Mouse (Mus musculus): ENCODE measurements at regions not wholly inside any gene's neighbourhood (a gene's known extent, or its start where the extent isn't known, plus 50 kb on each side); places are given as distances from the start of the nearest gene placed in this dataset.

GRCm38 (mm10) chr13:99617457-99617856 is 101.1 kb upstream of the Map1b start:
- no peaks in the 10 kb centered on the region for H3K4me1 ChIP-seq (ENCODE audit: control insufficient read depth, insufficient read depth, low read length)
- no peak for ATAC-seq (replicated peaks; ENCODE audit: insufficient number of reproducible peaks, low FRiP score, low TSS enrichment, low read depth)
- H3K27me3 ChIP-seq (ENCODE audit: control insufficient read depth, insufficient read depth, low read length): no peaks in the 10 kb centered on the region
- whole genome bisulfite sequencing: 83% methylated on average over 5 of the region's 5 CpGs
- no peak overlapping the region for H3K27ac ChIP-seq (replicated peaks; ENCODE audit: low read depth, low read length)
- H3K36me3 ChIP-seq (replicated peaks; ENCODE audit: control insufficient read depth, insufficient read depth, low read depth, low read length): no peaks in the 10 kb centered on the region
- H3K4me3 ChIP-seq (ENCODE audit: low read depth, low read length): no peak overlapping the region
- no peak overlapping the region for H3K4me2 ChIP-seq (ENCODE audit: low read depth, low read length)
- no peaks in the 10 kb centered on the region for H3K9me3 ChIP-seq (replicated peaks; ENCODE audit: control insufficient read depth, low read length)
- no peak overlapping the region for H3K9ac ChIP-seq (replicated peaks; ENCODE audit: low read length)
- DNase-seq (ENCODE audit: low spot score): no peak

DNA sequence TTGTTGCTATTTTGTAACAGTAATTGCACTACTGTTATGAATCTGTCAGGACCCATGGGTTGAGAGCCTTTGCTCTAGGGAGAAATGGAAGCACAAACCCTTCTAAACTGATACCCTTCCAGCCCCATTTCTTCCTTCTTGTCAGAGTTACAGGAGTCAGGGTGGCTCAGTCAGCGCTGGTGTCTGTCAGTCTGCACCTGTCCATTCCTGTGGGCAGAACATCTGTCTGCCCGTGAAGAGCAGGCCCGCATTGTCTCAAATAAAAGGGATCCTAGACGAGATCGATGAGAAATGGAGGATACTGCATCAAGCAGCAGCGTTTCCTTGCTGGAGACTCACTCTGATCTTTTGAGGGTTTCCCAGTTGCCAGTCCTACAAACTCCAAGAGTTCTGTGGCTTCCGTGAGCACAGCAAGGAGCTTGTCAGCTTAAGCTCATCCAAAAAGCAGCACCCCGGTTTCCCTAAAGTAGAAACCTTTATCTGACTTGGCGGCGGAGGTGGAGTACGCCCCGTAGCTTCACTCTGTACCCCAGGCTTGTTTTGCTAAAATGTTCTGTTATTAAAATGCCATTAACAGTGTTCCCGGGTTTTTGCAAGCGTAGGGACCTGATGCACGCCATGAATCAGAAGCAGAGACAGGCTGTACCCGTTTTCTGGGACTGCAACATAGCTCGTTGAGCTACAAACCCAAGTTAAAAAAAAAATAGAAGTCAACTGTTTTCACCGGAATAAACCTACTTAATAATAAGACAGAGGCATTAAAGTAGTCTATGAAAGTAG is 95.6 kb upstream of the Map1b start:
- Histone ChIP-seq H3K27ac (replicated peaks; ENCODE audit: low read depth, low read length) (no peak overlapping the region), H3K9me3 (replicated peaks; ENCODE audit: control insufficient read depth, low read length) (no peaks in the 10 kb centered on the region), H3K4me2 (ENCODE audit: low read depth, low read length) (no peak overlapping the region), H3K4me1 (ENCODE audit: control insufficient read depth, insufficient read depth, low read length) (peaks cover 5% of the 10 kb centered on the region; the same call in 1 of the 2 replicates), H3K27me3 (ENCODE audit: control insufficient read depth, insufficient read depth, low read length) (no peaks in the 10 kb centered on the region), H3K36me3 (replicated peaks; ENCODE audit: control insufficient read depth, insufficient read depth, low read depth, low read length) (no peaks in the 10 kb centered on the region), H3K4me3 (ENCODE audit: low read depth, low read length) (no peak overlapping the region), H3K9ac (replicated peaks; ENCODE audit: low read length) (no peak overlapping the region)
- 78% methylated on average over 18 of the region's 18 CpGs for WGBS
- ATAC-seq (replicated peaks; ENCODE audit: insufficient number of reproducible peaks, low FRiP score, low TSS enrichment, low read depth) (no peak), DNase-seq (ENCODE audit: low spot score) (no peak)

DNA sequence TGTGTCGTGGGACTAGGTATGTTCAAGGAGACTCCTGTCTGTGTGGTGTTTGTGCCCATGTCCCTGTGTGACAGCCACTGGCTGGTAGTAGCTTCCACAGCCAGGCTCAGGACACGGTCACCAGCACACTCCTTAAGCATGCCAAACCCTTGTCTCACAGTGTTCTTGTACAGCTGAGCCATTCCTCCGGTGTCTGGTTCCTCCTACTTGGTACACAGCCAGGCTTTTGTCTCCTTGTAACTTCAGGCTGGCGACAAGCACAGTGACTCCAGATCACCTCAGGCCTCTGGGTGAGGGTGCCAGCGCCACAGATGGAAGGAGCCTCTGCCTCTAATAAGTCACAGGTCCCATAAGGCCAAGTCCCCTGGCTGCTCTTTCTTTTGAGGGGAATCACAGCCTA is 94.2 kb upstream of the Map1b start:
- no peaks in the 10 kb centered on the region for H3K36me3 ChIP-seq (replicated peaks; ENCODE audit: control insufficient read depth, insufficient read depth, low read depth, low read length)
- ATAC-seq (replicated peaks; ENCODE audit: insufficient number of reproducible peaks, low FRiP score, low TSS enrichment, low read depth) (no peak), DNase-seq (ENCODE audit: low spot score) (no peak)
- 73% methylated on average over 5 of the region's 5 CpGs for WGBS
- no peak overlapping the region for H3K27ac ChIP-seq (replicated peaks; ENCODE audit: low read depth, low read length)
- no peak overlapping the region for H3K4me2 ChIP-seq (ENCODE audit: low read depth, low read length)
- H3K9me3 ChIP-seq (replicated peaks; ENCODE audit: control insufficient read depth, low read length): no peaks in the 10 kb centered on the region
- no peaks in the 10 kb centered on the region for H3K27me3 ChIP-seq (ENCODE audit: control insufficient read depth, insufficient read depth, low read length)
- peaks cover 5% of the 10 kb centered on the region; the same call in 1 of the 2 replicates for H3K4me1 ChIP-seq (ENCODE audit: control insufficient read depth, insufficient read depth, low read length)
- no peak overlapping the region for H3K4me3 ChIP-seq (ENCODE audit: low read depth, low read length)
- H3K9ac ChIP-seq (replicated peaks; ENCODE audit: low read length): no peak overlapping the region

DNA sequence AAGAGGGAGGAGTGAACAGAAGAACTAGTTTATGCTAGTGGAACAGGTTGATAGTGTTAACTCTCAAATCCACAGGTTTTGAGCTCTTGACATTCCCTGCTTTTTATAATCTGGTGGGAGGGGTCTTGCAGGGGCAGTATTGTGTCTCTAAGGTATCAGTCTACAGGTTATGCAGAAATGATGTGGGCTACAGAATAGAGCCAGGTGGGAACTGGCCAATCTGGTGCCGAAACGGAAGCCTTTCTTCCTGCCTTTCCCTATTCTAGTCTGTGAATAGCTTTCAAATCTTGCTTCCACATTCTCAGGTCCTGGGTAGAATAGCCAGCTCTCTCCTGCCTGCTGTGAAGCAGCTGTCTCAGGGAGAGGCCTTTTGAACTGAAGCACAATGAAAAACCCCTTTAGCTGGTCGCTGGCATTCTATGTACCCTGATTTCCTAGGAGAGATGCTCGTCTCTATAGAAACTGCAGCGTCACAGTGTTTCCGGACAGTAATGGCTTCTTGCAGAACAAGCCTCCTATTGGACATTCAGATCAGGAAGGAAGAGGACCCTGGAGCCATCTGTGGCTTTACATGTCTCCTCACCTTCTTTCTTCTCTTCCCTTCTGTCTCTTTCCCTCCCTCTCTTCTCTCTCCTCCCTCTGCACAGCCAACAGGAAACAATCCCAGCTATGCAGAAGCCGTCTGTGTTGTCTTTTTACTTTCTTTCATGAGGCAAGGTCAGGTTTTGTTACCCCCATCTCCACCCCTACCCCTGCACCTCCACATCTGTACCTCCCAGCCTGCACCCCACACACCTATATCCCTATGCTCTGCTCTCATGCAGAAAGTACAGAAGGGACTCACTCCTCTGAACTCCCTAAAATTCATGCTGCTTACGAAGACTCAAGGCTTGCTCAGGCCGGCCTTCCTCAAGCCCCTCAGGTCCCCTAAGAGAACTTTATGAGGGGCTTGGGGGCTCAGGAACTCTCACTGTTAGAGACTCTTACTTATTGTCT is 93.1 kb upstream of the Map1b start:
- ATAC-seq (replicated peaks; ENCODE audit: insufficient number of reproducible peaks, low FRiP score, low TSS enrichment, low read depth) (0 out of 2 replicates have a peak, but pooled peaks have one; percentile 41), DNase-seq (ENCODE audit: low spot score) (peak; percentile 33)
- no peak overlapping the region for H3K4me2 ChIP-seq (ENCODE audit: low read depth, low read length)
- H3K4me3 ChIP-seq (ENCODE audit: low read depth, low read length): no peak overlapping the region
- 36% methylated on average over 9 of the region's 9 CpGs for WGBS
- H3K9me3 ChIP-seq (replicated peaks; ENCODE audit: control insufficient read depth, low read length): no peaks in the 10 kb centered on the region
- no peaks in the 10 kb centered on the region for H3K27me3 ChIP-seq (ENCODE audit: control insufficient read depth, insufficient read depth, low read length)
- no peak overlapping the region for H3K27ac ChIP-seq (replicated peaks; ENCODE audit: low read depth, low read length)
- H3K36me3 ChIP-seq (replicated peaks; ENCODE audit: control insufficient read depth, insufficient read depth, low read depth, low read length): no peaks in the 10 kb centered on the region
- H3K4me1 ChIP-seq (ENCODE audit: control insufficient read depth, insufficient read depth, low read length): peaks cover 5% of the 10 kb centered on the region; the same call in 1 of the 2 replicates
- no peak overlapping the region for H3K9ac ChIP-seq (replicated peaks; ENCODE audit: low read length)

DNA sequence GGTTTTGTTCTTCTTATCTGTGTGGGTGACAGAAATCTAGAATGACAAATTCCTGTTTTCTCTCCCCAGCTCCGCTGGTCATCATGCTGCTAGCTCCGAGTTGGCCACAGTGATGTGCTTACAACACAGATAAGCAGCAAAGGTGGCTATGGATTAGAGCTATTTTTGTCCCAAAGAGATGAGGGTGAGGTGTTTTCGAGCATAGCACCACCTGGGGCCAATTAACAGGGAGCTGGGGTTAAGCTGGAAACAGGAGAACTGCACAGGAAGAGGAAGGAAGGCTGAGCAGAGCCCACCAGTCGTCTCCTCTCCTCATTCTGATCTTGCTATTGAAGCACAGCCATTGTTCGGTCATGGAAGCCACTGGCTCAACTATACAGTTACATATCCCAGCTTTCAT is 92.3 kb upstream of the Map1b start:
- Histone ChIP-seq H3K4me1 (ENCODE audit: control insufficient read depth, insufficient read depth, low read length) (peaks cover 5% of the 10 kb centered on the region; the same call in 1 of the 2 replicates), H3K27me3 (ENCODE audit: control insufficient read depth, insufficient read depth, low read length) (no peaks in the 10 kb centered on the region), H3K9ac (replicated peaks; ENCODE audit: low read length) (no peak overlapping the region), H3K4me3 (ENCODE audit: low read depth, low read length) (no peak overlapping the region), H3K27ac (replicated peaks; ENCODE audit: low read depth, low read length) (no peak overlapping the region), H3K4me2 (ENCODE audit: low read depth, low read length) (no peak overlapping the region), H3K9me3 (replicated peaks; ENCODE audit: control insufficient read depth, low read length) (no peaks in the 10 kb centered on the region), H3K36me3 (replicated peaks; ENCODE audit: control insufficient read depth, insufficient read depth, low read depth, low read length) (no peaks in the 10 kb centered on the region)
- DNase-seq (ENCODE audit: low spot score): no peak
- ATAC-seq (replicated peaks; ENCODE audit: insufficient number of reproducible peaks, low FRiP score, low TSS enrichment, low read depth): no peak
- 28% methylated on average over 5 of the region's 5 CpGs for WGBS

GRCm38 (mm10) chr13:99607208-99607607 is 90.9 kb upstream of the Map1b start:
- no peak for DNase-seq (ENCODE audit: low spot score)
- H3K36me3 ChIP-seq (replicated peaks; ENCODE audit: control insufficient read depth, insufficient read depth, low read depth, low read length): no peaks in the 10 kb centered on the region
- no peak overlapping the region for H3K9ac ChIP-seq (replicated peaks; ENCODE audit: low read length)
- H3K27me3 ChIP-seq (ENCODE audit: control insufficient read depth, insufficient read depth, low read length): no peaks in the 10 kb centered on the region
- ATAC-seq (replicated peaks; ENCODE audit: insufficient number of reproducible peaks, low FRiP score, low TSS enrichment, low read depth): no peak
- 85% methylated on average over 6 of the region's 6 CpGs for WGBS
- H3K27ac ChIP-seq (replicated peaks; ENCODE audit: low read depth, low read length): no peak overlapping the region
- peaks cover 5% of the 10 kb centered on the region; the same call in 1 of the 2 replicates for H3K4me1 ChIP-seq (ENCODE audit: control insufficient read depth, insufficient read depth, low read length)
- H3K9me3 ChIP-seq (replicated peaks; ENCODE audit: control insufficient read depth, low read length): no peaks in the 10 kb centered on the region; the same call in 1 of the 2 replicates
- no peak overlapping the region for H3K4me3 ChIP-seq (ENCODE audit: low read depth, low read length)
- H3K4me2 ChIP-seq (ENCODE audit: low read depth, low read length): no peak overlapping the region

GRCm38 (mm10) chr13:99606606-99606990 is 90.3 kb upstream of the Map1b start:
- no peak for ATAC-seq (replicated peaks; ENCODE audit: insufficient number of reproducible peaks, low FRiP score, low TSS enrichment, low read depth)

More at GRCm38 (mm10) chr13:99606606-99606990, 90.3 kb upstream of the Map1b start:
- Histone ChIP-seq H3K9ac (replicated peaks; ENCODE audit: low read length) (no peak overlapping the region), H3K36me3 (replicated peaks; ENCODE audit: control insufficient read depth, insufficient read depth, low read depth, low read length) (no peaks in the 10 kb centered on the region), H3K27ac (replicated peaks; ENCODE audit: low read depth, low read length) (no peak overlapping the region), H3K4me1 (ENCODE audit: control insufficient read depth, insufficient read depth, low read length) (peaks cover 5% of the 10 kb centered on the region; the same call in 1 of the 2 replicates), H3K27me3 (ENCODE audit: control insufficient read depth, insufficient read depth, low read length) (no peaks in the 10 kb centered on the region), H3K9me3 (replicated peaks; ENCODE audit: control insufficient read depth, low read length) (no peaks in the 10 kb centered on the region; the same call in 1 of the 2 replicates), H3K4me2 (ENCODE audit: low read depth, low read length) (no peak overlapping the region), H3K4me3 (ENCODE audit: low read depth, low read length) (no peak overlapping the region)
- WGBS: 48% methylated on average over 1 of the region's 1 CpGs
- DNase-seq (ENCODE audit: low spot score): peak; percentile 54

Data from embryonic facial prominence, embryonic 11.5 days (tissue).